Mouse (Mus musculus): Measurements from ENCODE around the gene Apeh.

DNA sequence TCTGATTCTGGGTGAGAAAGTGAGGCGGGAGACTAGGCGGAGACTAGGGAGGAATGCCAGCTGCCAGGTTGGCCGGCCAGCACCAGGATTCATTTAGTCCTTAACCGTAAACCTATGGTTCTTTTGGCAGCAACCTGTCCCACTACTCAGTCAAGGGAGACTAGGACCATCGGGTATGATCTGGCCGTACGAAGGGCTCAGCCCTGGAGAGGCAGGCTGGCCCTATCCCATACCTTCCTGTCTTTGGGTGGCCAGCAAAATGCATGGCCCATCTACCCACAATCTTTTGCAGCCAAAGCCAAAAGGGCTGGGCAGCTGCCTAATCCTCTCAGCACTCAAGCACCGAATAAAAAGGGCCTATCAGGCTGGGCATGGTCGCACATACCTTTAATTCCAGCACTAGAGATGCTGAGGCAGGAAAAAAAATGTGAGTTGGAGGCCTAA lies 21.9 kb downstream of the Apeh start:
- TF ChIP-seq CTCF (IDR thresholded peaks at IDR 0.05; ENCODE audit: low read depth): no peak
- no peak for TF ChIP-seq EP300 (IDR thresholded peaks at IDR 0.05; ENCODE audit: low read depth)

All from heart, postnatal 0 days (tissue).